Mouse (Mus musculus): ENCODE measurements around the gene Ankrd33. TPM values are rescaled to one million over a fixed set of nuclear protein-coding genes. Genes with fewer than 3 reads are reported as not detected.

Ankrd33 gene
- total and polyA plus RNA-seq, 3 experiments = not detected

DNA sequence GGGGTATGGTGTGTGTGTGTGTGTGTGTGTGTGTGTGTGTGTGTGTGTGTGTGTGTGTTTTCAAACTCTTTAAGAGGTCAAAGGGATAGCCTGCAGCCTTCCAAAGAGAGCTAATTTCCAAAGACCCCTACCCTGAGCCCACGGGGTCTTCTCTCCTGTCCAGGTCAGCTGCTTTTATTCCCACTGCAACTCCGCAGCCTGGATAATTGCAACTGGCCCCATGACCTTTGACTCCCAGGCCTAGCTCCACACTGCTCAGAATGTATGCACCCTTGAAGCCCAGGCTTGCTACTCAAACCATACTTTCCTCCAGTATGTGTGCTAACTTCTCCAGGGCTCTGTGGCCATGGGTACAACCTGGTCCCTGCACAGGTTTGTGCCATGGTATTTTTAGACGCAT is 20.2 kb upstream of the Ankrd33 start:
- TF ChIP-seq MEF2A (IDR thresholded peaks at IDR 0.05; ENCODE audit: extremely low read depth, insufficient replicate concordance, low read depth, low read length, poor library complexity, severe bottlenecking) = no peak
- no peak for TF ChIP-seq MAX (IDR thresholded peaks at IDR 0.05; ENCODE audit: low read length)
- no peak for TF ChIP-seq POLR2AphosphoS5 (IDR thresholded peaks at IDR 0.05; ENCODE audit: borderline replicate concordance, low read depth, low read length)
- TF ChIP-seq JUND (IDR thresholded peaks at IDR 0.05; ENCODE audit: low read depth, low read length) = no peak
- no peak for TF ChIP-seq MXI1 (IDR thresholded peaks at IDR 0.05; ENCODE audit: low read depth, low read length)
- TF ChIP-seq ZC3H11A (IDR thresholded peaks at IDR 0.05; ENCODE audit: low read depth, low read length) = no peak
- no peak for TF ChIP-seq SIN3A (IDR thresholded peaks at IDR 0.05; ENCODE audit: low read length)
- TF ChIP-seq MYB (IDR thresholded peaks at IDR 0.05; ENCODE audit: low read depth, low read length) = no peak
- no peak for TF ChIP-seq USF1 (IDR thresholded peaks at IDR 0.05; ENCODE audit: low read depth, low read length)
- TF ChIP-seq ZNF384 (IDR thresholded peaks at IDR 0.05; ENCODE audit: low read depth, low read length) = no peak
- no peak for TF ChIP-seq BHLHE40 (IDR thresholded peaks at IDR 0.05; ENCODE audit: borderline replicate concordance, low read depth, low read length)
- no peak for TF ChIP-seq RAD21 (IDR thresholded peaks at IDR 0.05; ENCODE audit: low read depth, low read length)
- TF ChIP-seq TCF12 (IDR thresholded peaks at IDR 0.05; ENCODE audit: low read depth, low read length) = no peak
- no peak for TF ChIP-seq MAZ (IDR thresholded peaks at IDR 0.05; ENCODE audit: low read depth, low read length)
- no peak for TF ChIP-seq NRF1 (IDR thresholded peaks at IDR 0.05; ENCODE audit: insufficient read depth, low read depth, low read length, poor library complexity, severe bottlenecking)
- no peak for TF ChIP-seq RCOR1 (IDR thresholded peaks at IDR 0.05; ENCODE audit: low read depth, low read length)
- TF ChIP-seq EP300 (IDR thresholded peaks at IDR 0.05; ENCODE audit: low read depth in 1 of 2, low read length in 2 of 2) = no peak
- H3K9me3 ChIP-seq (replicated peaks; ENCODE audit: insufficient read depth, low read length) = no peaks in the 10 kb centered on the region
- H3K27ac ChIP-seq (ENCODE audit: control insufficient read depth, low read depth, low read length) = no peak overlapping the region
- peaks cover 0 to 7% of the 10 kb centered on the region in 2 experiments; a peak in 3 of 4 replicates for H3K27me3 ChIP-seq (ENCODE audit: control insufficient read depth in 1 of 2, insufficient read depth in 2 of 2, low read length in 2 of 2)
- H3K36me3 ChIP-seq (ENCODE audit: control insufficient read depth in 1 of 2, insufficient read depth in 2 of 2, low read length in 2 of 2) = no peaks in the 10 kb centered on the region
- DNase-seq (ENCODE audit: low read depth, low spot score) = no peak
- no peak overlapping the region for H3K4me3 ChIP-seq (ENCODE audit: control insufficient read depth in 1 of 2, insufficient read depth in 1 of 2, low read depth in 2 of 2, low read length in 2 of 2)
- no peaks in the 10 kb centered on the region for H3K4me1 ChIP-seq (ENCODE audit: control insufficient read depth in 1 of 2, insufficient read depth in 2 of 2, low read length in 2 of 2)
- H3K79me2 ChIP-seq (ENCODE audit: control insufficient read depth, insufficient read depth, low read length, poor library complexity) = no peaks in the 10 kb centered on the region
- H3K9ac ChIP-seq (ENCODE audit: control insufficient read depth, low read depth, low read length, poor library complexity, severe bottlenecking) = no peak overlapping the region

DNA sequence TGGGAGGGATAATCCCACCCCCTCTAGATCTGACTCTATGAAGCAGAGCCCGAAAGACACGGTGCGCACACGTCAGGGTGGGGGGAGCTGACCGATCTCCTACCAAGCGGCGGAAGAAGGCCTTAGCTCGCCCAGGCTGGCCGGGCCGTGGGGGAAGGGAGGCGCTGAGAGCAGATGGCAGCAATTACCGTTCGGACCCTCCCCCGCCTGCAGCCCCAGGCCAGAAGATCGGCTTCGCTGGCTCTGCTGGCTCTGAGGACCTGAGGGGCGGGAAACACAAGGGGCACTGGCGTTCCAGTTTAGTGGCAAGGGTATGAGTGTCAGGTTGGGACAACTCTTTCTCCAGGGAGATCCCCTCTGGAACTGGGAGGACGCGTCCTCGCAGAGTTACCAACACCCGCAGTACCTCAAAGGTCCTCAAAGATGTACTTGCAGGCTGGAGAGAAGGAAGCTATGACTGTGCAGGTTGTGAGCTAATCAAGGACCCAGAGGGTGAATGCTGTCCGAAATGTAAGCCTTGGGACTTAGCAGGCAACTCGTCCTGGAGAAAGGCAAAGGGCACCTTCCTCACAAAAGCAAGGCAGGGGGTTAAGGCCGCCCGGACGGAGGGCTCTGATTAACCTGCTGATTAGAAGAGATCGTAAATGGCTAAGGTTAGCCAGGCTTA is 17.4 kb upstream of the Ankrd33 start:
- Histone ChIP-seq H3K9ac (ENCODE audit: control insufficient read depth, low read depth, low read length, poor library complexity, severe bottlenecking) (no peak overlapping the region), H3K27ac (ENCODE audit: control insufficient read depth, low read depth, low read length) (no peak overlapping the region), H3K27me3 (ENCODE audit: control insufficient read depth in 1 of 2, insufficient read depth in 2 of 2, low read length in 2 of 2) (peaks cover 0 to 5% of the 10 kb centered on the region in 2 experiments; a peak in 3 of 4 replicates), H3K79me2 (ENCODE audit: control insufficient read depth, insufficient read depth, low read length, poor library complexity) (no peaks in the 10 kb centered on the region), H3K4me3 (ENCODE audit: control insufficient read depth in 1 of 2, insufficient read depth in 1 of 2, low read depth in 2 of 2, low read length in 2 of 2) (no peak overlapping the region), H3K36me3 (ENCODE audit: control insufficient read depth in 1 of 2, insufficient read depth in 2 of 2, low read length in 2 of 2) (no peaks in the 10 kb centered on the region), H3K9me3 (replicated peaks; ENCODE audit: insufficient read depth, low read length) (no peaks in the 10 kb centered on the region), H3K4me1 (ENCODE audit: control insufficient read depth in 1 of 2, insufficient read depth in 2 of 2, low read length in 2 of 2) (no peaks in the 10 kb centered on the region)
- no peak for TF ChIP-seq ETS1 (IDR thresholded peaks at IDR 0.05; ENCODE audit: low read depth, low read length)
- TF ChIP-seq MAX (IDR thresholded peaks at IDR 0.05; ENCODE audit: low read length) = no peak
- TF ChIP-seq USF2 (IDR thresholded peaks at IDR 0.05; ENCODE audit: borderline replicate concordance in 1 of 2, insufficient read depth in 1 of 2, low read depth in 1 of 2, low read length in 2 of 2) = no peak
- DNase-seq (ENCODE audit: low read depth, low spot score) = no peak
